Mouse (Mus musculus) c-Kit-positive CD71-positive TER-119-positive erythroid progenitor cells, embryonic 14.5 days (primary cell): ENCODE data around the gene Cd86.

Experiments used
- DNase-seq: peaks from one replicate; pipeline ENCODE4 v3.0.0-alpha.2; 2013; ENCODE audit warnings: low spot score

The Cd86 gene

GRCm38 (mm10) chr16:36655910-36656309 is 10.0 kb downstream of the Cd86 start:
- no peak for DNase-seq

GRCm38 (mm10) chr16:36655199-36655598 is 10.7 kb downstream of the Cd86 start:
- DNase-seq = no peak

- DNase-seq = no peak
Observed at GRCm38 (mm10) chr16:36651174-36651766, 14.6 kb downstream of the Cd86 start.

GRCm38 (mm10) chr16:36650511-36650910 is 15.4 kb downstream of the Cd86 start:
- DNase-seq = no peak

GRCm38 (mm10) chr16:36649304-36649703 is 16.6 kb downstream of the Cd86 start:
- no peak for DNase-seq

GRCm38 (mm10) chr16:36645124-36645523 is 20.8 kb downstream of the Cd86 start:
- DNase-seq = no peak

GRCm38 (mm10) chr16:36642696-36643046 is 23.2 kb downstream of the Cd86 start:
- no peak for DNase-seq

- DNase-seq = no peak
Observed at GRCm38 (mm10) chr16:36641830-36642695, 23.8 kb downstream of the Cd86 start.

GRCm38 (mm10) chr16:36640993-36641392 is 24.9 kb downstream of the Cd86 start:
- no peak for DNase-seq

- DNase-seq = no peak
Observed at GRCm38 (mm10) chr16:36639812-36640504, 25.9 kb downstream of the Cd86 start.

GRCm38 (mm10) chr16:36636800-36637199 is 29.1 kb downstream of the Cd86 start:
- DNase-seq = no peak

GRCm38 (mm10) chr16:36634971-36635710 is 30.7 kb downstream of the Cd86 start:
- no peak for DNase-seq

GRCm38 (mm10) chr16:36634421-36634820 is 31.5 kb downstream of the Cd86 start:
- DNase-seq = no peak

GRCm38 (mm10) chr16:36632229-36632628 is 33.7 kb downstream of the Cd86 start:
- DNase-seq = no peak

- DNase-seq = no peak
Observed at GRCm38 (mm10) chr16:36631607-36632006, 34.3 kb downstream of the Cd86 start.

- DNase-seq = no peak
Observed at GRCm38 (mm10) chr16:36627740-36628139, 38.1 kb downstream of the Cd86 start.

GRCm38 (mm10) chr16:36626567-36627197 is 39.2 kb downstream of the Cd86 start:
- peak; percentile 14 for DNase-seq

GRCm38 (mm10) chr16:36625909-36626308 is 40.0 kb downstream of the Cd86 start:
- no peak for DNase-seq

- DNase-seq = no peak
Observed at GRCm38 (mm10) chr16:36622320-36622719, 43.6 kb downstream of the Cd86 start.

- DNase-seq = no peak
Observed at GRCm38 (mm10) chr16:36621108-36621507, 44.8 kb downstream of the Cd86 start.

GRCm38 (mm10) chr16:36613701-36614100 is 52.2 kb downstream of the Cd86 start:
- DNase-seq = no peak

- no peak for DNase-seq
Observed at GRCm38 (mm10) chr16:36602632-36603031, 63.2 kb downstream of the Cd86 start.
